Mouse (Mus musculus) midbrain, embryonic 15.5 days (tissue): ENCODE data around the gene Gm1604a. TPM values are rescaled to one million over a fixed set of nuclear protein-coding genes. Genes with fewer than 3 reads are reported as not detected.
"Not testable (repeated sequence)": the region's sequence is repeated elsewhere in the genome, so short reads cannot be mapped to it uniquely, and the experiment has no call there.

ENCODE experiments used
- ATAC-seq: fragments of 200-750 bp; cut with Nextera tagmentation; replicated peaks from 2 replicates; pipeline ENCODE4 v1.8.0; 2017; ENCODE audit warnings: moderate TSS enrichment
- H3K27ac ChIP-seq: fragments of 300-500 bp; sonication (generic); 2 replicates; pipeline ENCODE4 v1.5.1; 2015; ENCODE audit warnings: mild to moderate bottlenecking, inconsistent platforms
- H3K27me3 ChIP-seq: fragments of 300-500 bp; sonication (generic); replicated peaks from 2 replicates; pipeline ENCODE4 v1.6.1; 2015; ENCODE audit warnings: inconsistent platforms
- H3K36me3 ChIP-seq: fragments of 300-500 bp; sonication (generic); replicated peaks from 2 replicates; pipeline ENCODE4 v1.6.1; 2015; ENCODE audit warnings: inconsistent platforms
- H3K4me1 ChIP-seq: fragments of 300-500 bp; sonication (generic); 2 replicates; pipeline ENCODE4 v1.6.1; 2015; ENCODE audit warnings: inconsistent platforms
- H3K4me2 ChIP-seq: fragments of 300-500 bp; sonication (generic); 2 replicates; pipeline ENCODE4 v1.6.1; 2015; ENCODE audit warnings: inconsistent platforms, mild to moderate bottlenecking, moderate library complexity
- H3K4me3 ChIP-seq: fragments of 300-500 bp; sonication (generic); 2 replicates; pipeline ENCODE4 v1.5.1; 2015; ENCODE audit warnings: mild to moderate bottlenecking, inconsistent platforms
- H3K9ac ChIP-seq: fragments of 300-500 bp; sonication (generic); 2 replicates; pipeline ENCODE4 v1.6.1; 2015; ENCODE audit warnings: mild to moderate bottlenecking, inconsistent platforms
- H3K9me3 ChIP-seq: fragments of 300-500 bp; sonication (generic); 2 replicates; pipeline ENCODE4 v1.6.1; 2016; ENCODE audit warnings: inconsistent platforms
- WGBS: fragments of 180-500 bp; shearing (Covaris S2); methylation state at CpG from one replicate; pipeline ENCODE4 v1.1.7; 2015; ENCODE audit warnings: mixed read lengths; 5-methylcytosine and 5-hydroxymethylcytosine counted together
- polyA plus RNA-seq: library from polyadenylated mRNA; unstranded; fragments of >200 nt; fragmentation: Nextera tagmentation; extraction: Ambion mirVana; gene quantifications from 2 replicates; pipeline ENCODE4 v1.2.1, GENCODE M21; 2015

Gm1604a gene
- polyA plus RNA-seq, 1 experiment from 2014 or later: 0.57 TPM

GRCm38 (mm10) chr17:7009440-7009839 lies 15.9 kb upstream of the Gm1604a start:
- H3K9ac ChIP-seq, H3K4me2 ChIP-seq, H3K27ac ChIP-seq, H3K27me3 ChIP-seq, ATAC-seq, H3K4me3 ChIP-seq, H3K4me1 ChIP-seq, H3K9me3 ChIP-seq, H3K36me3 ChIP-seq: not testable (repeated sequence)
- WGBS: no CpG with 5 or more reads among the region's 7 CpGs

GRCm38 (mm10) chr17:7009901-7010300 lies 15.5 kb upstream of the Gm1604a start:
- not testable (repeated sequence) for H3K36me3 ChIP-seq

GRCm38 (mm10) chr17:7014190-7014589 lies 11.2 kb upstream of the Gm1604a start:
- WGBS: no CpG with 5 or more reads among the region's 1 CpGs
- not testable (repeated sequence) for H3K27ac ChIP-seq, H3K9me3 ChIP-seq, ATAC-seq, H3K9ac ChIP-seq, H3K4me1 ChIP-seq, H3K27me3 ChIP-seq, H3K4me3 ChIP-seq, H3K36me3 ChIP-seq, H3K4me2 ChIP-seq

More at GRCm38 (mm10) chr17:7009901-7010300, 15.5 kb upstream of the Gm1604a start:
- not testable (repeated sequence) for H3K27me3 ChIP-seq, ATAC-seq, H3K4me3 ChIP-seq, H3K4me1 ChIP-seq, H3K9ac ChIP-seq, H3K9me3 ChIP-seq, H3K4me2 ChIP-seq, H3K27ac ChIP-seq
- 76% methylated on average over 4 of the region's 9 CpGs for WGBS

- H3K9me3 ChIP-seq, H3K27me3 ChIP-seq, H3K27ac ChIP-seq, H3K4me1 ChIP-seq, H3K4me2 ChIP-seq, H3K36me3 ChIP-seq, H3K9ac ChIP-seq, H3K4me3 ChIP-seq: not testable (repeated sequence)
- 34% methylated on average over 3 of the region's 14 CpGs for WGBS
- peak; percentile 57 for ATAC-seq
Measured at GRCm38 (mm10) chr17:7025764-7026346, 487 bp downstream of the Gm1604a start.

- H3K9ac ChIP-seq, H3K4me1 ChIP-seq, H3K4me2 ChIP-seq, H3K27me3 ChIP-seq, H3K4me3 ChIP-seq, H3K9me3 ChIP-seq, H3K36me3 ChIP-seq, H3K27ac ChIP-seq, ATAC-seq: not testable (repeated sequence)
- WGBS: 77% methylated on average over 5 of the region's 7 CpGs
Measured at GRCm38 (mm10) chr17:7030204-7030603, 4.8 kb downstream of the Gm1604a start.

GRCm38 (mm10) chr17:7030622-7031174 lies 5.3 kb downstream of the Gm1604a start:
- H3K9ac ChIP-seq, H3K4me2 ChIP-seq, H3K4me1 ChIP-seq, H3K4me3 ChIP-seq, H3K9me3 ChIP-seq, ATAC-seq, H3K27ac ChIP-seq, H3K36me3 ChIP-seq, H3K27me3 ChIP-seq: not testable (repeated sequence)
- WGBS: 68% methylated on average over 3 of the region's 6 CpGs

GRCm38 (mm10) chr17:7033192-7034166 lies 8.1 kb downstream of the Gm1604a start:
- WGBS: 65% methylated on average over 3 of the region's 17 CpGs
- H3K4me2 ChIP-seq, ATAC-seq, H3K27ac ChIP-seq, H3K4me1 ChIP-seq, H3K9me3 ChIP-seq, H3K9ac ChIP-seq, H3K36me3 ChIP-seq, H3K4me3 ChIP-seq, H3K27me3 ChIP-seq: not testable (repeated sequence)

- H3K27me3 ChIP-seq, H3K9ac ChIP-seq, H3K4me2 ChIP-seq, H3K4me3 ChIP-seq, H3K27ac ChIP-seq, ATAC-seq, H3K9me3 ChIP-seq, H3K4me1 ChIP-seq, H3K36me3 ChIP-seq: not testable (repeated sequence)
- WGBS: 23% methylated on average over 2 of the region's 4 CpGs
Measured at GRCm38 (mm10) chr17:7068997-7069539, 43.7 kb downstream of the Gm1604a start.

- H3K27me3 ChIP-seq, H3K4me1 ChIP-seq, H3K9ac ChIP-seq, H3K36me3 ChIP-seq, H3K27ac ChIP-seq, H3K4me2 ChIP-seq, ATAC-seq, H3K4me3 ChIP-seq, H3K9me3 ChIP-seq: not testable (repeated sequence)
- 54% methylated on average over 6 of the region's 7 CpGs for WGBS
Measured at GRCm38 (mm10) chr17:7069561-7070240, 44.3 kb downstream of the Gm1604a start.

GRCm38 (mm10) chr17:7074494-7074893 lies 49.1 kb downstream of the Gm1604a start:
- not testable (repeated sequence) for H3K27ac ChIP-seq, H3K27me3 ChIP-seq, H3K4me2 ChIP-seq, H3K36me3 ChIP-seq, H3K9ac ChIP-seq, H3K4me3 ChIP-seq, H3K9me3 ChIP-seq, H3K4me1 ChIP-seq
- WGBS: 31% methylated on average over 3 of the region's 3 CpGs
- ATAC-seq: peak; percentile 70

GRCm38 (mm10) chr17:7075519-7075918 lies 50.2 kb downstream of the Gm1604a start:
- H3K9ac ChIP-seq, H3K4me3 ChIP-seq, H3K4me1 ChIP-seq, H3K27me3 ChIP-seq, H3K4me2 ChIP-seq, ATAC-seq, H3K27ac ChIP-seq, H3K9me3 ChIP-seq, H3K36me3 ChIP-seq: not testable (repeated sequence)
- WGBS: 94% methylated on average over 5 of the region's 6 CpGs

- H3K27ac ChIP-seq, H3K4me3 ChIP-seq, H3K36me3 ChIP-seq, H3K9ac ChIP-seq, H3K4me2 ChIP-seq, ATAC-seq, H3K9me3 ChIP-seq, H3K4me1 ChIP-seq, H3K27me3 ChIP-seq: not testable (repeated sequence)
- WGBS: 0% methylated on average over 1 of the region's 4 CpGs
Measured at GRCm38 (mm10) chr17:7079558-7079957, 54.2 kb downstream of the Gm1604a start.
